Comparison of ENCODE assay signal across 17 mouse cellular contexts in the genomic region with DNA sequence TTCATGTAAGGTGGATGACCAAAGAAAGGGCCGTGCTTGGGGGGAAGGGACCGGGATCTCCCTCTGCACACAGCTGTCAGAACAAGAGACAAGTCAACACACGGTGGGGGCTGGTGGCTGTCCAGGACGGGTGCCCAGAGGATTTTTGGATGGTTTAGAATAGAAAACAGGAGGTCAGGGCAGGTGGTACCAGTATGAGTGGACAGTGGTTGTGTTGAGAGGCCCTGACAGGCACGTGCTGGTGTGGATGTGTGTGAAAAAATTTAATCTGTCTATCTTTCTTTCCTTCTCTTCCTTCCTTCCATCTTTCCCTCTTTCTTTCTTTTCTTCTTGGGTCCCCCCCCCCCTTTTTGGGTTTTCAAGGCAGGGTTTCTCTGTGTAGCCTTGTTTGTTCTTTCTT. TPM values are rescaled to one million over a fixed set of nuclear protein-coding genes. Genes with fewer than 3 reads are reported as not detected.
DNase-seq lines count a peak whose midpoint lies in the region; ATAC-seq and TF ChIP-seq lines count a peak whose summit lies in the region.
"Had no signal": no experiment of that assay in that cellular context is flagged by ENCODE, and none has a peak within 500 bp of the region (broad histone marks: within the 10 kb centered on the region; RNA-seq: fewer than 3 reads in every experiment).

No protein-coding gene starts in this region.

- no peak for TF ChIP-seq POLR2A in myocyte (IDR thresholded peaks at IDR 0.05; ENCODE audit: insufficient read length, low read depth)

- no peaks in the 10 kb centered on the region for H3K27me3 ChIP-seq in hindbrain, embryonic 15.5 days
- no peaks in the 10 kb centered on the region for H3K27me3 ChIP-seq in hindbrain, embryonic 16.5 days (replicated peaks; ENCODE audit: control insufficient read depth, insufficient read depth, low read length)
- H3K27me3 ChIP-seq in midbrain, embryonic 10.5 days (ENCODE audit: low read depth, poor library complexity, severe bottlenecking) = no peaks in the 10 kb centered on the region
- H3K27me3 ChIP-seq in midbrain, embryonic 16.5 days (ENCODE audit: control insufficient read depth, insufficient read depth, low read depth, low read length) = no peaks in the 10 kb centered on the region
- 0 out of 2 replicates have a peak, but pooled peaks cover 4% of the 10 kb centered on the region for H3K27me3 ChIP-seq in liver, embryonic 12.5 days (replicated peaks)
- H3K27me3 ChIP-seq in myocyte (ENCODE audit: control insufficient read depth, insufficient read depth, insufficient read length) = no peaks in the 10 kb centered on the region
- H3K27me3 ChIP-seq: heart, embryonic 12.5 days; neural tube, embryonic 15.5 days had no signal

- WGBS in hindbrain, embryonic 15.5 days = 59% methylated on average over 5 of the region's 5 CpGs
- 48% methylated on average over 5 of the region's 5 CpGs for WGBS in hindbrain, embryonic 16.5 days
- 58% methylated on average over 5 of the region's 5 CpGs for WGBS in midbrain, embryonic 10.5 days
- WGBS in midbrain, embryonic 16.5 days = 52% methylated on average over 5 of the region's 5 CpGs
- 27% methylated on average over 5 of the region's 5 CpGs for WGBS in liver, embryonic 12.5 days (ENCODE audit: insufficient replicate concordance)

- H3K79me2 ChIP-seq in myocyte (ENCODE audit: control insufficient read depth, insufficient read depth) = no peaks in the 10 kb centered on the region

- no peak overlapping the region for H3K27ac ChIP-seq in hindbrain, embryonic 15.5 days (replicated peaks)
- H3K27ac ChIP-seq in hindbrain, embryonic 16.5 days (ENCODE audit: low read depth, low read length) = no peak overlapping the region
- H3K27ac ChIP-seq in midbrain, embryonic 10.5 days (replicated peaks) = 0 out of 2 replicates have a peak overlapping the region, but pooled peaks have one; percentile 6
- no peak overlapping the region for H3K27ac ChIP-seq in midbrain, embryonic 16.5 days (ENCODE audit: low read length)
- peak overlapping the region; percentile 45; the same call in 1 of the 2 replicates for H3K27ac ChIP-seq in liver, embryonic 12.5 days
- H3K27ac ChIP-seq: layer of hippocampus, adult 2 months; left cerebral cortex, adult 2 months; limb, embryonic 12.5 days; neural tube, embryonic 15.5 days had no signal

- peak overlapping the region; percentile 16; the same call in 1 of the 2 replicates for H3K4me2 ChIP-seq in hindbrain, embryonic 15.5 days
- no peak overlapping the region for H3K4me2 ChIP-seq in hindbrain, embryonic 16.5 days (ENCODE audit: low read length)
- H3K4me2 ChIP-seq in midbrain, embryonic 16.5 days (ENCODE audit: low read length) = no peak overlapping the region
- H3K4me2 ChIP-seq in liver, embryonic 12.5 days = peak overlapping the region; percentile 51
- H3K4me2 ChIP-seq in myocyte (ENCODE audit: low read depth) = peak overlapping the region; percentile 18
- H3K4me2 ChIP-seq: heart, embryonic 12.5 days; limb, embryonic 12.5 days; neural tube, embryonic 15.5 days had no signal

- H3K36me3 ChIP-seq in hindbrain, embryonic 15.5 days = no peaks in the 10 kb centered on the region
- H3K36me3 ChIP-seq in hindbrain, embryonic 16.5 days (ENCODE audit: control insufficient read depth, insufficient read depth, low read length) = no peaks in the 10 kb centered on the region
- H3K36me3 ChIP-seq in midbrain, embryonic 10.5 days = no peaks in the 10 kb centered on the region
- H3K36me3 ChIP-seq in midbrain, embryonic 16.5 days (ENCODE audit: control insufficient read depth, insufficient read depth, low read length) = no peaks in the 10 kb centered on the region
- H3K36me3 ChIP-seq in liver, embryonic 12.5 days = no peaks in the 10 kb centered on the region
- H3K36me3 ChIP-seq in myocyte (ENCODE audit: control insufficient read depth, insufficient read depth) = no peaks in the 10 kb centered on the region
- H3K36me3 ChIP-seq: heart, embryonic 12.5 days; limb, embryonic 12.5 days; neural tube, embryonic 15.5 days had no signal

- no peak overlapping the region for H3ac ChIP-seq in myocyte (ENCODE audit: control insufficient read depth, insufficient read length)

- DNase-seq in midbrain, embryonic 10.5 days (ENCODE audit: low spot score) = no peak
- no peak for DNase-seq in adrenal gland, adult (ENCODE audit: inconsistent age in 2 of 2, low spot score in 1 of 2)
- DNase-seq: cerebellum, adult 18-20 months; lung, postnatal 14 days; right cerebral cortex, adult 18-20 months; thymus, postnatal 25 days had no signal

- ATAC-seq in hindbrain, embryonic 15.5 days (ENCODE audit: low FRiP score, low read depth) = no peak
- no peak for ATAC-seq in hindbrain, embryonic 16.5 days
- no peak for ATAC-seq in midbrain, embryonic 16.5 days
- ATAC-seq in liver, embryonic 12.5 days = no peak
- ATAC-seq: intestine, postnatal 0 days had no signal

- no peak overlapping the region for H3K9ac ChIP-seq in hindbrain, embryonic 15.5 days
- H3K9ac ChIP-seq in hindbrain, embryonic 16.5 days (ENCODE audit: low read depth, low read length) = no peak overlapping the region
- H3K9ac ChIP-seq in midbrain, embryonic 16.5 days (ENCODE audit: low read depth, low read length) = no peak overlapping the region
- peak overlapping the region; percentile 9; the same call in 1 of the 2 replicates for H3K9ac ChIP-seq in liver, embryonic 12.5 days
- H3K9ac ChIP-seq: heart, embryonic 12.5 days; limb, embryonic 12.5 days; neural tube, embryonic 15.5 days had no signal

- no peaks in the 10 kb centered on the region for H3K4me1 ChIP-seq in hindbrain, embryonic 15.5 days (replicated peaks)
- no peaks in the 10 kb centered on the region for H3K4me1 ChIP-seq in hindbrain, embryonic 16.5 days (ENCODE audit: control insufficient read depth, insufficient read depth, low read depth, low read length)
- H3K4me1 ChIP-seq in midbrain, embryonic 10.5 days = peaks cover 9% of the 10 kb centered on the region
- no peaks in the 10 kb centered on the region for H3K4me1 ChIP-seq in midbrain, embryonic 16.5 days (ENCODE audit: control insufficient read depth, insufficient read depth, low read length)
- H3K4me1 ChIP-seq in liver, embryonic 12.5 days = peaks cover 19% of the 10 kb centered on the region
- H3K4me1 ChIP-seq: heart, embryonic 12.5 days; limb, embryonic 12.5 days; neural tube, embryonic 15.5 days had no signal

- H3K9me3 ChIP-seq in hindbrain, embryonic 15.5 days = no peaks in the 10 kb centered on the region
- no peaks in the 10 kb centered on the region for H3K9me3 ChIP-seq in hindbrain, embryonic 16.5 days (ENCODE audit: control insufficient read depth, low read length)
- H3K9me3 ChIP-seq in midbrain, embryonic 10.5 days (replicated peaks) = no peaks in the 10 kb centered on the region
- H3K9me3 ChIP-seq in midbrain, embryonic 16.5 days (replicated peaks; ENCODE audit: control insufficient read depth, low read length, poor library complexity, severe bottlenecking) = no peaks in the 10 kb centered on the region
- H3K9me3 ChIP-seq in liver, embryonic 12.5 days (replicated peaks) = no peaks in the 10 kb centered on the region
- H3K9me3 ChIP-seq: heart, embryonic 12.5 days; limb, embryonic 12.5 days; neural tube, embryonic 15.5 days had no signal

- H3K4me3 ChIP-seq in hindbrain, embryonic 15.5 days = no peak overlapping the region
- H3K4me3 ChIP-seq in hindbrain, embryonic 16.5 days (ENCODE audit: low read length) = no peak overlapping the region
- no peak overlapping the region for H3K4me3 ChIP-seq in midbrain, embryonic 10.5 days
- H3K4me3 ChIP-seq in midbrain, embryonic 16.5 days (ENCODE audit: low read depth, low read length) = no peak overlapping the region
- H3K4me3 ChIP-seq in liver, embryonic 12.5 days = peak overlapping the region; percentile 28
- no peak overlapping the region for H3K4me3 ChIP-seq in myocyte
- H3K4me3 ChIP-seq: heart, embryonic 12.5 days; layer of hippocampus, adult 2 months; left cerebral cortex, adult 2 months; limb, embryonic 12.5 days; neural tube, embryonic 15.5 days had no signal

TF ChIP-seq in myocyte, 11 proteins besides CTCF, POLR2A, EP300 and RAD21:
- TF ChIP-seq MYOD1 (IDR thresholded peaks at IDR 0.05; ENCODE audit: control insufficient read depth in 1 of 3, insufficient read length in 2 of 3, low read depth in 2 of 3) = peak in 1 of 3 experiments; percentile 26
- peak in 2 of 3 experiments; percentile 27 to 60 for TF ChIP-seq MYOG (IDR thresholded peaks at IDR 0.05; ENCODE audit: control insufficient read depth in 1 of 3, insufficient read depth in 1 of 3, insufficient read length in 2 of 3, low read depth in 2 of 3)
- no peak for TF ChIP-seq POLR2AphosphoS2 (IDR thresholded peaks at IDR 0.05; ENCODE audit: insufficient read length, low read depth)
TF ChIP-seq in myocyte: peak in this region for 2.

RNA-seq across cellular contexts. Expression of gene Cd300a, which starts 0.7 kb away (rescaled TPM):
- 1.4 and 1.7 TPM in 2 replicates for polyA plus RNA-seq in hindbrain, embryonic 15.5 days (2015; fragmentation: Nextera tagmentation; extraction: Ambion mirVana)
- 0.97 and 1.6 TPM in 2 replicates for polyA plus RNA-seq in hindbrain, embryonic 16.5 days (2015; fragmentation: Nextera tagmentation; extraction: Ambion mirVana)
- 0.58 and 0.93 TPM in 2 replicates for polyA plus RNA-seq in midbrain, embryonic 10.5 days (2016; fragmentation: Nextera tagmentation; extraction: Ambion mirVana)
- 1.2 and 1.3 TPM in 2 replicates for polyA plus RNA-seq in midbrain, embryonic 16.5 days (2015; fragmentation: Nextera tagmentation; extraction: Ambion mirVana)
- polyA plus RNA-seq in liver, embryonic 12.5 days (2016; fragmentation: Nextera tagmentation; extraction: Ambion mirVana) = 3.7 and 4.6 TPM in 2 replicates
- 0.40 TPM for polyA plus RNA-seq in myocyte (2012; fragmentation: generic; extraction: Trizol)

RNA-seq across cellular contexts. Expression of gene Gprc5c, which starts 39.6 kb away (rescaled TPM):
- 8.5 and 11.6 TPM in 2 replicates for polyA plus RNA-seq in hindbrain, embryonic 15.5 days (2015; fragmentation: Nextera tagmentation; extraction: Ambion mirVana)
- 9.7 and 12.9 TPM in 2 replicates for polyA plus RNA-seq in hindbrain, embryonic 16.5 days (2015; fragmentation: Nextera tagmentation; extraction: Ambion mirVana)
- 19.0 TPM in 2 replicates for polyA plus RNA-seq in midbrain, embryonic 10.5 days (2016; fragmentation: Nextera tagmentation; extraction: Ambion mirVana)
- polyA plus RNA-seq in midbrain, embryonic 16.5 days (2015; fragmentation: Nextera tagmentation; extraction: Ambion mirVana) = 5.4 and 7.4 TPM in 2 replicates
- 14.3 TPM in 2 replicates for polyA plus RNA-seq in liver, embryonic 12.5 days (2016; fragmentation: Nextera tagmentation; extraction: Ambion mirVana)
- 172 TPM for polyA plus RNA-seq in myocyte (2012; fragmentation: generic; extraction: Trizol)

RNA-seq across cellular contexts. Expression of gene Cd300lb, which starts 43.6 kb away (rescaled TPM):
- polyA plus RNA-seq in hindbrain, embryonic 15.5 days (2015; fragmentation: Nextera tagmentation; extraction: Ambion mirVana) = 0.19 and 0.20 TPM in 2 replicates
- not detected in 2 replicates for polyA plus RNA-seq in hindbrain, embryonic 16.5 days (2015; fragmentation: Nextera tagmentation; extraction: Ambion mirVana)
- polyA plus RNA-seq in midbrain, embryonic 10.5 days (2016; fragmentation: Nextera tagmentation; extraction: Ambion mirVana) = 0.05 TPM in 1 of 2 replicates, not detected in the other
- 0.07 TPM in 1 of 2 replicates, not detected in the other for polyA plus RNA-seq in midbrain, embryonic 16.5 days (2015; fragmentation: Nextera tagmentation; extraction: Ambion mirVana)
- polyA plus RNA-seq in liver, embryonic 12.5 days (2016; fragmentation: Nextera tagmentation; extraction: Ambion mirVana) = 0.39 and 0.67 TPM in 2 replicates
- 0.11 TPM for polyA plus RNA-seq in myocyte (2012; fragmentation: generic; extraction: Trizol)
- polyA plus RNA-seq: limb, embryonic 12.5 days had no signal

Comparison
In these comparisons a context has a peak if more than half of its experiments do, and no peak if none do; other contexts are left out.
1. H3K27ac ChIP-seq: peak in midbrain, embryonic 10.5 days (single experiment) and liver, embryonic 12.5 days (single experiment); none in hindbrain, embryonic 15.5 days (single experiment), hindbrain, embryonic 16.5 days (single experiment) and midbrain, embryonic 16.5 days (single experiment).
2. H3K4me2 ChIP-seq: peak in hindbrain, embryonic 15.5 days (single experiment), liver, embryonic 12.5 days (single experiment) and myocyte (single experiment); none in hindbrain, embryonic 16.5 days (single experiment) and midbrain, embryonic 16.5 days (single experiment).